Mouse (Mus musculus): ENCODE data around the gene Lyg1. TPM values are rescaled to one million over a fixed set of nuclear protein-coding genes. Genes with fewer than 3 reads are reported as not detected.
A peak's percentile ranks its signal among the peaks of the same experiment; 100 is the strongest.
"Not testable (repeated sequence)": the region's sequence is repeated elsewhere in the genome, so short reads cannot be mapped to it uniquely, and the experiment has no call there.

Gene Lyg1
- polyA plus RNA-seq, 1 experiment from 2014 or later: not detected

DNA sequence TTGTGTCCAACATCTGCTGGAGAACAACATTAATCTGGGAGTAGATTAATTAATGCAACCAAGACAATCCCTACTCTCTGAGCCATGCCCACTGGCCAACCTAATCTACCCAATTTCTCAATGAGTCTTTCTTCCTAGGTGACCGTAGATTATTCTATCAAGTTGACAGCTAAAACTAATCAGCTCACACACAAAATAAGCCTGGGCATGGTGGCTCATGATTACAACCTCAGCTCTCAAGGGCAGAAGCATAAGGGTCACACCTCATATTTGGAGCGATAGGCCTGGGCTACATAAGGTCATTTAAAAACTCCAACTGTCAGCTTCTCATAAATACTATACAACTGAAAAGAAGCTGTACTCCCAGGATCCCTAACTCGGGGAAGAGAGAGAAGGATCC, 38.7 kb upstream of the Lyg1 start:
- Histone ChIP-seq H3K36me3 (ENCODE audit: control insufficient read depth, insufficient read depth, low read length) (peaks cover 43% of the 10 kb centered on the region), H3K27ac (ENCODE audit: low read depth, low read length) (no peak overlapping the region), H3K4me2 (ENCODE audit: low read length) (peak overlapping the region; percentile 89), H3K4me1 (ENCODE audit: control insufficient read depth, insufficient read depth, low read length) (peaks cover 12% of the 10 kb centered on the region), H3K9ac (ENCODE audit: low read length) (peak overlapping the region; percentile 83), H3K4me3 (ENCODE audit: low read depth, low read length) (peak overlapping the region; percentile 92), H3K9me3 (replicated peaks; ENCODE audit: control insufficient read depth, low read length) (no peaks in the 10 kb centered on the region), H3K27me3 (replicated peaks; ENCODE audit: control insufficient read depth, insufficient read depth, low read length) (no peaks in the 10 kb centered on the region)
- no peak for DNase-seq (ENCODE audit: low spot score)
- WGBS: 40% methylated on average over 3 of the region's 3 CpGs
- ATAC-seq: no peak

DNA sequence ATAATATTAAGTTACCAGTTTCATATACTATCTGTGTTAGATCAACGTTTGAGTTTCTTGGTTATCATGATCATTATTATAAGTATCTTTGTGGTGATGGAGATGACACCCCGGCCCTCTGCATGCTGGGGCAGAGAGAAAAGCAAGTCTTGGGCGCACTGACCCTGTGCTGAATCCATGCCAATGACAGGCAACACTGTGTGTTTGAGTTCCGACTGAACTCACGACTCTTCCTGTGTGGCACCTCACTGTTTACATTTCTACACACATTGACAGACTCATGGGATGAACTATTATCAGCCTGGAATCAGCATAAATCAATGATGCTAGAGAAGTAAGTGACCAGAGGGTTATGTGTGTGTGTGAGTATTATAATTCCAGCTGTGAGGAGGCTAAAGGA, 30.3 kb upstream of the Lyg1 start:
- no peaks in the 10 kb centered on the region for H3K27me3 ChIP-seq (replicated peaks; ENCODE audit: control insufficient read depth, insufficient read depth, low read length)
- peaks cover 74% of the 10 kb centered on the region for H3K36me3 ChIP-seq (ENCODE audit: control insufficient read depth, insufficient read depth, low read length)
- H3K9ac ChIP-seq (ENCODE audit: low read length): no peak overlapping the region
- whole genome bisulfite sequencing: 96% methylated on average over 5 of the region's 5 CpGs
- no peak overlapping the region for H3K27ac ChIP-seq (ENCODE audit: low read depth, low read length)
- H3K4me2 ChIP-seq (ENCODE audit: low read length): no peak overlapping the region
- no peak overlapping the region for H3K4me3 ChIP-seq (ENCODE audit: low read depth, low read length)
- no peaks in the 10 kb centered on the region for H3K9me3 ChIP-seq (replicated peaks; ENCODE audit: control insufficient read depth, low read length)
- no peak for ATAC-seq
- no peaks in the 10 kb centered on the region for H3K4me1 ChIP-seq (ENCODE audit: control insufficient read depth, insufficient read depth, low read length)
- no peak for DNase-seq (ENCODE audit: low spot score)

DNA sequence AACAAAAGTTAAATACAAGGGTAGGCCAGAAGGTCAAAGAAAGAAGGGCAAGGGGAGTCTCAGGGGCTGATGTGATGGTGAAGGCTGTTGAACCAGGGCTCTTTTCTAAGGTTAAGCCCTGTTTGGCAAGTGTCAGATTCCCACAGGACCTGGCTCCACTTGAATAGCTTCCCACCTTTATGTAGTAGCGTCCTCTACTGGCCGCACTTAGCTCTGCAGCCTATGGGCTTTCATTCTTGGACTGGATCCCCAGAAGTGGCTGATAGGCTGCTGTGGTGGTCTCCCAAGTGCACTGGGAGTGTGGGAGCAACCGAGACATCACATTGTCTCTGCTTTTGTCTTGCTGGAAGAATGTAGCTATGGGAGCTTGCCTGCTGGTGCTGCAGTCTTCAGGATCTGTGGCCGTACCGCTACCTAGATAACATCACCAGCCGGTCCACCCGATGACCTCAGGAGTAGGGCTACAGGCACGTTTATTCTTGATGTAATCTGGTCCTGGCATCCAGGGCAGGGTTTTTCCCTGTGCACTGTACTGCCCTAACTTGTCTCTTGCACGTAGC, 28.3 kb upstream of the Lyg1 start:
- ATAC-seq (no peak), DNase-seq (ENCODE audit: low spot score) (peak; percentile 14)
- Histone ChIP-seq H3K9me3 (replicated peaks; ENCODE audit: control insufficient read depth, low read length) (no peaks in the 10 kb centered on the region), H3K27me3 (replicated peaks; ENCODE audit: control insufficient read depth, insufficient read depth, low read length) (no peaks in the 10 kb centered on the region), H3K36me3 (ENCODE audit: control insufficient read depth, insufficient read depth, low read length) (peaks cover 54% of the 10 kb centered on the region), H3K9ac (ENCODE audit: low read length) (no peak overlapping the region), H3K27ac (ENCODE audit: low read depth, low read length) (no peak overlapping the region), H3K4me1 (ENCODE audit: control insufficient read depth, insufficient read depth, low read length) (no peaks in the 10 kb centered on the region), H3K4me3 (ENCODE audit: low read depth, low read length) (no peak overlapping the region), H3K4me2 (ENCODE audit: low read length) (no peak overlapping the region)
- WGBS: 87% methylated on average over 9 of the region's 9 CpGs

DNA sequence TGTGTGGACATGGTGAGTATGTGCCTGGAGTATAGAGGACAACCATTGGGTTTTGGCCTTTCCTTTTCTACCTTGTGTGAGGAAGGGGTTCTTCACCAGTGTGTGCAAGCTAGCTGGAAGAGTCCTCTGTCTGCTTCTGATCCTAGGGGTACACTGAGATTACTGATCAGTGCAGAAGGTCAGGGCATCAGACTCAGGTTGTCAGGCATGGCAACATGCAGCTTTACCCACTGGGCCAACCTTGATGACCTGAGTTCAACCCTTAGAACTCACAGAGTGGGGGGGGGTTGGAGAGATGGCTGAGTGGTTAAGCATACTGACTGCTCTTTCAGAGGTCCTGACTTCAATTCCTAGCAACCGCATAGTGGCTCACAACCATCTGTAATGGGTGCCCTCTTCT, 26.8 kb upstream of the Lyg1 start:
- 97% methylated on average over 1 of the region's 1 CpGs for WGBS
- DNase-seq (ENCODE audit: low spot score) (no peak), ATAC-seq (no peak)
- Histone ChIP-seq H3K4me2 (ENCODE audit: low read length) (no peak overlapping the region), H3K9ac (ENCODE audit: low read length) (no peak overlapping the region), H3K27ac (ENCODE audit: low read depth, low read length) (no peak overlapping the region), H3K4me1 (ENCODE audit: control insufficient read depth, insufficient read depth, low read length) (no peaks in the 10 kb centered on the region), H3K36me3 (ENCODE audit: control insufficient read depth, insufficient read depth, low read length) (peaks cover 41% of the 10 kb centered on the region), H3K9me3 (replicated peaks; ENCODE audit: control insufficient read depth, low read length) (no peaks in the 10 kb centered on the region), H3K4me3 (ENCODE audit: low read depth, low read length) (no peak overlapping the region), H3K27me3 (replicated peaks; ENCODE audit: control insufficient read depth, insufficient read depth, low read length) (no peaks in the 10 kb centered on the region)

DNA sequence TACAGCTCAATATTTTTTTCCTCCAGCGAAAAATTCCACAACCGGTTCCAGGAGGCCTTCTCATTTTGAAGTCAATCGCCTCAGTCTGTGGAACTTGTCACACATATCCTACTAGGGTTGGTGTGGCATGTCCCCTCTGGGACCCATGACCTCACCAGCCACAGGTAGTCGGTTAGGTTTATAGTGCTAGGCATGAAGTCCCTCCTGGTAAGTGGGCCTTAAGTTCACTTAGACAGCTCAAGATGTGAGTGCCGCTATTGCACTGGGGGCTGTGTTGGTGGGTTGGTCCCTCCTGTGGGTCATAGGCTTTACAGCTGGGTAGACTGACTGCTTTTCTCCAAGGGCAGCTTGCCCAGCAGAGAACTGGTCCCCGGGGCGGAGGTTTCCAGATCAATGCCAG, 19.7 kb upstream of the Lyg1 start:
- no peak overlapping the region for H3K9ac ChIP-seq (ENCODE audit: low read length)
- no peak overlapping the region for H3K4me2 ChIP-seq (ENCODE audit: low read length)
- WGBS: 93% methylated on average over 7 of the region's 7 CpGs
- no peak overlapping the region for H3K27ac ChIP-seq (ENCODE audit: low read depth, low read length)
- H3K36me3 ChIP-seq (ENCODE audit: control insufficient read depth, insufficient read depth, low read length): no peaks in the 10 kb centered on the region
- DNase-seq (ENCODE audit: low spot score) (no peak), ATAC-seq (no peak)
- H3K4me3 ChIP-seq (ENCODE audit: low read depth, low read length): no peak overlapping the region
- no peaks in the 10 kb centered on the region for H3K4me1 ChIP-seq (ENCODE audit: control insufficient read depth, insufficient read depth, low read length)
- no peaks in the 10 kb centered on the region for H3K27me3 ChIP-seq (replicated peaks; ENCODE audit: control insufficient read depth, insufficient read depth, low read length)
- no peaks in the 10 kb centered on the region for H3K9me3 ChIP-seq (replicated peaks; ENCODE audit: control insufficient read depth, low read length)

DNA sequence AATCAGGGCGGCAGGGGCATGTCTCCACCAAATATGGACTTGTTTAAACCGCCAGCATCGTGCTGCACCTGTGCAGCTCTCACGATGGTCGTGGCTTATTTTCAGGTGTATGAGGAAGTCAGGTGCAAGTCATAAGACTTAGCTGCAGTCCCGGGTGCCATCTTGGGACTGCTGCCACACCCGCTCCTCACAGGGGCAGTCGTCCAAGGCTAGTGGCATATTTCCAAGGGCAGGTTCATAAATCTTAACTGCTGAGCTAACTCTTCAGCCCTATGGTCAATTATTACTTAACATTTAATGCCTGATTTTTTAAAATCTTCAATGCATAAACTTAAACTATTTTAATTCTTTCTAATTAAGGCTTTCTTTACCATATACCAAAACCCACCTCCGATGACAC, 19.1 kb upstream of the Lyg1 start:
- 78% methylated on average over 9 of the region's 9 CpGs for WGBS
- not testable (repeated sequence) for H3K4me3 ChIP-seq (ENCODE audit: low read depth, low read length); H3K4me1 ChIP-seq (ENCODE audit: control insufficient read depth, insufficient read depth, low read length); H3K27ac ChIP-seq (ENCODE audit: low read depth, low read length); H3K27me3 ChIP-seq (replicated peaks; ENCODE audit: control insufficient read depth, insufficient read depth, low read length); H3K9me3 ChIP-seq (replicated peaks; ENCODE audit: control insufficient read depth, low read length); H3K9ac ChIP-seq (ENCODE audit: low read length); H3K36me3 ChIP-seq (ENCODE audit: control insufficient read depth, insufficient read depth, low read length); ATAC-seq; H3K4me2 ChIP-seq (ENCODE audit: low read length); DNase-seq (ENCODE audit: low spot score)

DNA sequence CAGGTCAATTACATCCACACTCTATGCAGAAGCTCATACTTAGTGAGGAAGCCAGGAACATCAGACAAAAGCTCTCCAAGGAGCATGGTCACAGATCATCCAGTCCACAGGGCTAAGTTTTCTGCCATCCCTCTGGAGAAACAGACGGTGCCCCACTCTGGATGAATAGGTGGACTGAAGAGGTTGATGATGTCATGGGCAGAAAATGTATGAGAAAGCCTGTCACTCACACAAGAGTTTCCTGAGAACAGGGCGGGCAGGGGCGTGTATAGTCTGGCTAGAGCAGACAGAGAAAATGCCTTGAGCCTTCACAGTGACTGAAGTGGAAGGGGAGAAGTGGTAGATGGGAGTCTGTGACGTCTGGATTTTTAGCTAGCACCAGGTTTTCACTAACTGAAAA, 14.0 kb upstream of the Lyg1 start:
- Histone ChIP-seq H3K4me2 (ENCODE audit: low read length) (no peak overlapping the region), H3K36me3 (ENCODE audit: control insufficient read depth, insufficient read depth, low read length) (no peaks in the 10 kb centered on the region), H3K27me3 (replicated peaks; ENCODE audit: control insufficient read depth, insufficient read depth, low read length) (no peaks in the 10 kb centered on the region), H3K4me3 (ENCODE audit: low read depth, low read length) (no peak overlapping the region), H3K9ac (ENCODE audit: low read length) (no peak overlapping the region), H3K4me1 (ENCODE audit: control insufficient read depth, insufficient read depth, low read length) (no peaks in the 10 kb centered on the region), H3K27ac (ENCODE audit: low read depth, low read length) (no peak overlapping the region), H3K9me3 (replicated peaks; ENCODE audit: control insufficient read depth, low read length) (no peaks in the 10 kb centered on the region)
- ATAC-seq (no peak), DNase-seq (ENCODE audit: low spot score) (no peak)
- 33% methylated on average over 4 of the region's 4 CpGs for WGBS

DNA sequence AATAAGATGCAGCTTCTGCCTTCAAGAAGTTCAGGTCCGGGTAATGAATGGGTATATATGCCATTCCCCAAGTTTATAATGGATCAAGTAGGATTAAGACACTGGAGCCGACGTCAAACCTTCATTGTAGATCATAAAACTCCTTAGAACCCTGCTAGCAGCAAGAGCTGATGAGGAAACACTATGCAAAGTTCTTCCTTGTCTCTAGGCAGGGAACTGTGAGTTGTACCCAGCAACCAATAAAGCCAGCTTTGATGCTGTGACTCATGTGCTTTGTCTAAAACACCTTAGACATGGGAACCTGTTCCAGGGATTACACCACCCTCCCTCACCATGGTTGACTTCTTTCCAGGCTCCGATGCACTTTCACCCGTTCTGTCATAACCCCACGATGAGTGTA, 11.2 kb upstream of the Lyg1 start:
- no peaks in the 10 kb centered on the region for H3K27me3 ChIP-seq (replicated peaks; ENCODE audit: control insufficient read depth, insufficient read depth, low read length)
- H3K4me1 ChIP-seq (ENCODE audit: control insufficient read depth, insufficient read depth, low read length): no peaks in the 10 kb centered on the region
- no peak overlapping the region for H3K27ac ChIP-seq (ENCODE audit: low read depth, low read length)
- H3K4me2 ChIP-seq (ENCODE audit: low read length): no peak overlapping the region
- no peak for ATAC-seq
- no peaks in the 10 kb centered on the region for H3K36me3 ChIP-seq (ENCODE audit: control insufficient read depth, insufficient read depth, low read length)
- 88% methylated on average over 6 of the region's 6 CpGs for WGBS
- H3K9me3 ChIP-seq (replicated peaks; ENCODE audit: control insufficient read depth, low read length): no peaks in the 10 kb centered on the region
- DNase-seq (ENCODE audit: low spot score): no peak
- no peak overlapping the region for H3K4me3 ChIP-seq (ENCODE audit: low read depth, low read length)
- H3K9ac ChIP-seq (ENCODE audit: low read length): no peak overlapping the region

DNA sequence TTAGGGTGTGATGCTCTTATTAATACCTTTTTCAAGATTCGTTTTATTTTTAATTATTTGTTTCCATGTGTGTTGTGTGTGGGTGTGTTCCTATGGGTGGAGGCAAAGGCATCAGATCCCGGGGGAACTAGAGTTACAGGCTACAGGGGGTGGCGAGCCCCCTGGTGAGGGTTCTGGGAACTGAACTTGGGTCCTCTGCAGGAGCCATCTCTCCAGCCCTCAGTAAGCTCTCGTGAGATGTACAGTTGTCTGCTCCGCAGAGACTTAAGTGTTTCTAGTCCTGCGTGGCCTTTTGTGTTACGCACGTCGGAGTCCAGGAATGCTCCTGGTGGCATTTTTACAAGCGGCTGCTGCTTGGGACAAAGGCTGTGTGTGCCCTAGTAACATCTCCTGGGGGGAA, 8.0 kb upstream of the Lyg1 start:
- no peak overlapping the region for H3K9ac ChIP-seq (ENCODE audit: low read length)
- no peak overlapping the region for H3K27ac ChIP-seq (ENCODE audit: low read depth, low read length)
- no peaks in the 10 kb centered on the region for H3K9me3 ChIP-seq (replicated peaks; ENCODE audit: control insufficient read depth, low read length)
- no peak for DNase-seq (ENCODE audit: low spot score)
- H3K4me3 ChIP-seq (ENCODE audit: low read depth, low read length): no peak overlapping the region
- H3K27me3 ChIP-seq (replicated peaks; ENCODE audit: control insufficient read depth, insufficient read depth, low read length): no peaks in the 10 kb centered on the region
- 66% methylated on average over 10 of the region's 10 CpGs for WGBS
- ATAC-seq: no peak
- H3K4me1 ChIP-seq (ENCODE audit: control insufficient read depth, insufficient read depth, low read length): no peaks in the 10 kb centered on the region
- H3K36me3 ChIP-seq (ENCODE audit: control insufficient read depth, insufficient read depth, low read length): no peaks in the 10 kb centered on the region
- no peak overlapping the region for H3K4me2 ChIP-seq (ENCODE audit: low read length)

Measured in forebrain, embryonic 14.5 days (tissue).